Mouse (Mus musculus): ENCODE measurements around the gene Fgd1. TPM values are rescaled to one million over a fixed set of nuclear protein-coding genes. Genes with fewer than 3 reads are reported as not detected.

Fgd1 gene
- polyA plus RNA-seq, 1 experiment from 2014 or later: 11.1 TPM

DNA sequence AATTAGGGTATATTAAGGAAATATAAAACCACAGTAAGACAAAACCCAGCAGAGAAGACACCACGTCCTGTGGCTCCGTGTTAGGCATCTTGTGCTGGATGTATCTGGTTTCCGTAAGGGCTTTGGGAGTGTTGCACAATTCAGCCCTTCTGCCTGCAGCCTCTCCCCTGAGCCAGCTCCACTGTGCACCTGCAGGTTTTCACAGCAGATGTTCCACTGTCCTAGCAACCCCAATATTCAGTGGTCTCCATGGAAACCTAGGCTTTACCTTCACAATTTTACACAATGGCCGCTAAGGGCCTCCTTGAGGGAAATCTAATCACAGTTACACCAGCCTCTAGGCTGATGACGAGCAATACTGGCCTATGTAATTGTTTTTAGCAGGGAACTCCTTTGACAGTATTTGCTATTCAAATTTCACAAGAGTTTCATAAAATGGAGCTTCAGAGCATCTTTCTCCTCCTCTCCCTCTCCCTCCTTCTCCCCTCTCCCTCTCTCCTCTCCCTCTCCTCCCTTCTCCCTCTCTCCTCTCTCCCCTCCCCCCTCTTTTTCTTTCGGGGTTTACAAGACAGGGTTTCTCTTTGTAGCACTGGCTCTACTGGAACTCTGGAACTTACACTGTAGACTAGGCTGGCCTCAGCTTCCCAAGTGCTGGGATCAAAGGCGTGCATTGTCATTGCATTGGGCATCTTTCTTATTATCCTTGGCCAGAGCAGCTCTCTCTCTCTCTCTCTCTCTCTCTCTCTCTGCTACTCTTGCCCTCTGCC is 61.5 kb downstream of the Fgd1 start:
- H3K27ac ChIP-seq: peak overlapping the region; percentile 70
- ATAC-seq (ENCODE audit: low FRiP score): peak; percentile 87
- 48% methylated on average over 7 of the region's 7 CpGs for WGBS

DNA sequence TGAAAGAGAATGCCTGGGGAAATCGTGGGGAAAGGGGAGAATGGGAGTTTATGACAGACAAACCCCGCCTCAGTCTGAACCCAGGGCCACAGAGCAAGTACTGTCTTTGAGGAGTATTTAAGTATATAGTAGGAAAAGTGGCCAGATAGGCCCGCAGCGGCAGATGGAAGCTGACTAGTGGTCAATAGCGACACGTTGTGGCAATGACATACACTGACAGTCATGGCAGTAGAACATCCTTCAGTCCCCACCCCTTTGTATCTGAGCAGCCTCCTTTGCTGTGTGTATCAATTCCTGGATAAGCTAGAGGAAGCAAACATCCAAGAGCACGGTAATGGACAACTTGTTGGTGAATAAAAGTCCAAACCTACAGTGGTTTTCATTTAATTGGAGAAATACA is 70.8 kb downstream of the Fgd1 start:
- no peaks in the 10 kb centered on the region for H3K4me1 ChIP-seq (replicated peaks)
- H3K9ac ChIP-seq: no peak overlapping the region
- no peak overlapping the region for H3K4me3 ChIP-seq
- no peaks in the 10 kb centered on the region for H3K9me3 ChIP-seq
- H3K27ac ChIP-seq: no peak overlapping the region
- H3K36me3 ChIP-seq: no peaks in the 10 kb centered on the region
- no peaks in the 10 kb centered on the region for H3K27me3 ChIP-seq
- ATAC-seq (ENCODE audit: low FRiP score): 0 out of 2 replicates have a peak, but pooled peaks have one; percentile 39
- H3K4me2 ChIP-seq: no peak overlapping the region
- WGBS: 8% methylated on average over 7 of the region's 7 CpGs

More for the DNA sequence above, 61.5 kb downstream of the Fgd1 start:
- Histone ChIP-seq H3K36me3 (no peaks in the 10 kb centered on the region), H3K4me2 (no peak overlapping the region), H3K27me3 (peaks cover 3% of the 10 kb centered on the region; the same call in 1 of the 2 replicates), H3K9ac (no peak overlapping the region), H3K4me1 (replicated peaks) (no peaks in the 10 kb centered on the region), H3K9me3 (no peaks in the 10 kb centered on the region), H3K4me3 (no peak overlapping the region)

DNA sequence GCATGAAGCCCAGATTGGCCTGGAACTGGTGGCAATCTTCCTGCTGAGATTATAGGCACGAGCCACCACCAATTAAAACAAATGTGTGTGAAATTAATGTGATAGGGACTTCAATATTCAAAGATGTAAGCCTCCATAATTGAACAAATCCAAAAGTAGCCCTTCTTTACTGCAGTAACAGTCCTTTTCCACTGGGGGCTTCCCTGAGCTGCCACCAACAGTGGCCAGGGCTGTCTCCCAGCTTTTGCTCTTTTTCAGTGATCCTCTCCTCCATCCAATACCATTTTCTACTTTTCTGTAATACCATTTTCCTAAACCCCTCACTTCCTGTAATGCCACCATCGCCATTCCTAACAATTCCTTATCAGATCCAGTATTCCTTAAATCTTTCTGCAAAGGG is 71.5 kb downstream of the Fgd1 start:
- Histone ChIP-seq H3K4me1 (replicated peaks) (no peaks in the 10 kb centered on the region), H3K36me3 (no peaks in the 10 kb centered on the region), H3K27me3 (no peaks in the 10 kb centered on the region), H3K27ac (no peak overlapping the region), H3K9me3 (no peaks in the 10 kb centered on the region), H3K9ac (no peak overlapping the region), H3K4me3 (no peak overlapping the region), H3K4me2 (no peak overlapping the region)
- WGBS: 7% methylated on average over 2 of the region's 2 CpGs
- no peak for ATAC-seq (ENCODE audit: low FRiP score)

- Histone ChIP-seq H3K27me3 (no peaks in the 10 kb centered on the region), H3K9me3 (no peaks in the 10 kb centered on the region), H3K36me3 (no peaks in the 10 kb centered on the region), H3K4me2 (no peak overlapping the region), H3K9ac (no peak overlapping the region), H3K4me1 (replicated peaks) (no peaks in the 10 kb centered on the region), H3K27ac (no peak overlapping the region), H3K4me3 (no peak overlapping the region)
- 61% methylated on average over 2 of the region's 2 CpGs for WGBS
- no peak for ATAC-seq (ENCODE audit: low FRiP score)
These were observed 78.0 kb downstream of the Fgd1 start for GRCm38 (mm10) chrX:151123933-151124332.

GRCm38 (mm10) chrX:151130493-151130892 is 84.5 kb downstream of the Fgd1 start:
- Histone ChIP-seq H3K9ac (no peak overlapping the region), H3K4me3 (no peak overlapping the region), H3K27me3 (no peaks in the 10 kb centered on the region), H3K27ac (no peak overlapping the region), H3K36me3 (no peaks in the 10 kb centered on the region), H3K4me1 (replicated peaks) (no peaks in the 10 kb centered on the region), H3K9me3 (no peaks in the 10 kb centered on the region), H3K4me2 (no peak overlapping the region)
- 87% methylated on average over 3 of the region's 3 CpGs for WGBS
- no peak for ATAC-seq (ENCODE audit: low FRiP score)

DNA sequence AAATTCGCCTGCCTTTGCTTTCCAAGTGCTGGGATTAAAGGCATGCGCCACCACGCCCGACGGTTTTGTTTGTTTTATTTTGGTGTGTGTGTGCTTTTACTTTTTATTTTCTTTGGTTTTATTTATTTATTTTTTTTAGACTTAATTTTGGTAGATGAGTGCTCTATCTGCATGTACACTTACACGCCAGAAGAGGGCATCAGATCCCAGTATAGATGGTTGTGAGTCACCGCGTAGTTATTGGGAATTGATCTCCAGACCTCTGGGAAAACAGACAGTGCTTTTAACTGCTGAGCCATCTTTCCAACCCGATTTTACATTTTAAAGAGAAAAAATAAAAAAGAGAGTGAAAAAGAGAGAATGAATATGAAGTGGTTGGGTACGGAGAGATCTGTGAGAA is 86.8 kb downstream of the Fgd1 start:
- 26% methylated on average over 10 of the region's 10 CpGs for WGBS
- no peaks in the 10 kb centered on the region for H3K36me3 ChIP-seq
- ATAC-seq (ENCODE audit: low FRiP score): no peak
- no peaks in the 10 kb centered on the region for H3K4me1 ChIP-seq (replicated peaks)
- H3K4me3 ChIP-seq: no peak overlapping the region
- no peak overlapping the region for H3K27ac ChIP-seq
- no peaks in the 10 kb centered on the region for H3K9me3 ChIP-seq
- H3K27me3 ChIP-seq: no peaks in the 10 kb centered on the region
- H3K4me2 ChIP-seq: no peak overlapping the region
- no peak overlapping the region for H3K9ac ChIP-seq

Other genes starting within 250 kb of the Fgd1 start
- 388 and 402 TPM in 2 replicates for gene Maged2, start 231.8 kb upstream of the Fgd1 start, polyA plus RNA-seq (2015; fragmentation: Nextera tagmentation; extraction: Ambion mirVana)
- 81.7 and 85.0 TPM in 2 replicates for gene Gnl3l, start 28.8 kb upstream of the Fgd1 start, polyA plus RNA-seq (2015; fragmentation: Nextera tagmentation; extraction: Ambion mirVana)
- 31.6 and 33.3 TPM in 2 replicates for gene Tsr2, start 50.4 kb downstream of the Fgd1 start, polyA plus RNA-seq (2015; fragmentation: Nextera tagmentation; extraction: Ambion mirVana)
- 18.1 and 18.2 TPM in 2 replicates for gene Wnk3, start 151.9 kb downstream of the Fgd1 start, polyA plus RNA-seq (2015; fragmentation: Nextera tagmentation; extraction: Ambion mirVana)